Mouse (Mus musculus): ENCODE measurements around the gene Cracr2a.
"Not testable (repeated sequence)": the region's sequence is repeated elsewhere in the genome, so short reads cannot be mapped to it uniquely, and the experiment has no call there.

Gene Cracr2a

DNA sequence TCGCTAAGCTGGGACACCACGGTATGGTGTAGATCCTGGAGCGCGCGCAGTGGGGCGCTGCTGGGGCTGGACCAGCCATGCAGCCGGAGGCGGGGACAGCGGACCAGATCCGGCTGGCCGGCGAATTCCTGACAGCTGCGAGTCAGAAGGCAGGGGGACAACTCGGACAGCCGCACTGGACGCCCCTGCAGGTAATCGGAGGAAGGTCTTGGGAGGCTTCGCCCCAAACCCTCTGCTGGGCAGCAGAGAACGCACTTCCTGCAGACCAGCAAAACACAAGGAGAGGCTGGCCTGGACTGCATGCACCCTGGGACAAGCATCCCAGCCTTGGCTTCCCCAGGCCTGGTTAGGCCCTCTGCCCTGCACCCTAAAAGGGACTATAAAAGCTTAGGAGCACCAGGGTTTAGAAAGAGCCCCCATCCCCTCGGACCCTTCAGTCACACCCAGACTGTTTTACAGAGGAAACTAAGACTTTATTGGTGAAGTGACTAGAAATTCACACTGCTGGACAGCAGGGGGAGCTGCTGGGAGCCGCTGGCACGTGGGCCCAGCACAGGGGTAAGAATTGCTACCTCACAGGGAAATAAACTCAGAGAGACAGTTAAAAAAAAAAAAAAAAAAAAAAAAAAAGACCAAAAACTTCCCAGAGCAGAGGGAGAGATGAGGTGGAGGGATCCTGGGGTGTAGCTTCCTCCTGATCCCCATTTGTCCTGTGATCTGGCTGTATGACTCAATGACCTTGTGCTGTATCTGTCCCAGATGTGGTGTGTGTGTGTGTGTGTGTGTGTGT, at the start of gene Cracr2a:
Gene Cracr2a, plus strand, starts transcription at position 108 of the 790 bp plus-strand sequence.
- peak; percentile 51 for DNase-seq (ENCODE audit: low read depth)

DNA sequence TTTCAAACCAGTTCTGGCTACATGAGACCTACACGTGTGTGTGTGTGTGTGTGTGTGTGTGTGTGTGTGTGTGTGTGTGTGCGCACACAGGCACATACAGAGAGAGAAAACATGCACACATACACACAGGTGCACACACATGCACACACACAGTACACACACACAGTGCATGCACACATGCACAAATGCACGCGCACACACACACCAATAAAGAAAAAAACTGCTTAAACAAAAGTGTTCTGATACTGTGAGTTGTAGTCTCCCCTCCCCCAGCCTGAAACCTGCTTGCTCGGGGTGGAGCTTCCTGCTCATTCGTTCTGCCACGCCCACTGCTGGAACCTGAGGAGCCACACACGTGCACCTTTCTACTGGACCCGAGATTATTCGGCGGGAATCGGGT, 47.4 kb upstream of the Cracr2a start:
- DNase-seq (ENCODE audit: low read depth), result not testable (repeated sequence)

DNA sequence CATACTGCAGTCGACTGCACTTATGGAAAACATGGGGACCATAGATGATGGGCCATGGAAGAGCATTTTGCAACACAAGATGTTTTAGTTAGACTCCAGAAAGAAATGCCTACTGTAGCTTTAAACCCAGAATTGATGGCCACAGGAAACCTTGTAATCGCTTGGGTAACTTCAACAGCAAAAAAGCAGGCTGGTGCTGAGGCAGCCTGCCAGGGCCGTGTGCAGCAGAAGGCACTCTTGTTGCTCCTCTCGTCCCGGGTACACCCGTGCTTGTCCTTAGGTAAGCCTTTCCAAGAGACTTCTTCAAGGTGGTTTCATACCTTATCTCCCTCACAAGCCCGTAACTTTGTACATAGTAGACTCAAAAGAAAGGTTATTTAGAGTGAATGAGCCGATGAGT, 40.0 kb upstream of the Cracr2a start:
- DNase-seq (ENCODE audit: low read depth), result no peak

GRCm38 (mm10) chr6:127522326-127522725, 38.8 kb upstream of the Cracr2a start:
- no peak for DNase-seq (ENCODE audit: low read depth)

DNA sequence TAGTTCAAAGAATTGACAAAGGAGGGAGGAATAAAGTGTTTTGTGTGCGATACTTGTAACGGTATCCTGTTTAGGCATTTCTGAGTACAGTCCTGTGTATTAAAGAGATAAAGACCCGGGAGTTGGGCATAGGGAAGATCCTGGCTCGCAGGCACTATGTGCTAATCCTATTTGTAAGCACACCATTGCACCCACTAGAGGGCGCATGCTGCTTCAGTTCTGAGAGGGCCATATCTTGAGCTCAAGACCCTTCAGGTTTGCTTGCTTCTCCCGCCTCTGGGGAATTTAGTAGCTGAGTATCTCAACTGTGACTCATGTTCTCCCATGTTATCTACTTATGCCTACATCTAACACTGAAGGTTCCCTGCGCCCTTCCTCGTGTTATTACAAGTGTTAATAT, 36.7 kb upstream of the Cracr2a start:
- DNase-seq (ENCODE audit: low read depth), result peak; percentile 51

GRCm38 (mm10) chr6:127528625-127529024, 32.5 kb upstream of the Cracr2a start:
- DNase-seq (ENCODE audit: low read depth), result no peak

- DNase-seq (ENCODE audit: low read depth), result no peak
Observed at GRCm38 (mm10) chr6:127529451-127529850, 31.7 kb upstream of the Cracr2a start.

DNA sequence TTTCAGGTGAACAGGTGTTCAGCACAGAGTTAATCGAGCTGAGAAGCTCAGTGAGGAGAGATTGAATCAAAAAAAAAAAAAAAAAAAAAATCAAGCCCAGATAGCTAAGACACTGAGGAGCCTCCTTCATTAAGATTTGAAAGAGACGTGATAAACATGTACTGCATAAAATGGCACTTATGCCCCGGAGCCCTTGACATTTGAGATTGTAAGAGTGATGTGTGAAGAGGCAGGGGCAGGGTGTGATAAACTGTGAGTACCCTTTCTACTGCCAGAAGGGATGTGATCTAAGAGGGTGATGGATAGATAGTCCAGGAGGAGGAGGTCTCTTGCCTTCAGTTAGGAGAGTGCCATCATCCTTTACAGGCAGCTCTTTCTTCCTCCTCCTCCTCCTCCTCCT, 30.9 kb upstream of the Cracr2a start:
- no peak for DNase-seq (ENCODE audit: low read depth)

GRCm38 (mm10) chr6:127531412-127532205, 29.5 kb upstream of the Cracr2a start:
- no peak for DNase-seq (ENCODE audit: low read depth)

- DNase-seq (ENCODE audit: low read depth), result no peak
Observed at GRCm38 (mm10) chr6:127532304-127532703, 28.8 kb upstream of the Cracr2a start.

DNA sequence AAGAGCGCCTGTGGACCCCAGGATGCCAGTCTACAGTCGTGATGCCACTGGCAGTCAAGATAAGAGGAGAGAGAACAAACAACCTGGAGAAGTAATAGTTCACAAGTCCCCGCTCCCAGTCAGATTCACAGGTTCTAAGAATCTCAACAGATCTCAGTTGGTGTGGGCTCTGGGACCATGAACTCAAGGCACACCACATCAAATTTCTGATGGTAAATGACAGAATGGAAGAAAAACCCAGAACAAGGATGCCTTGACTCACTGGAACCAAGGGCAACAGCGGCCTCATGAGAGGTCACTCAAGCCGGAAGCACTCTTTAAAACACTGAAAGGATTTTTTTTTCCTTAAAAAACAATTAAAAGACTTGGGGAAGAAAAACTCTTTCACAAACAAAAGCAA, 27.4 kb upstream of the Cracr2a start:
- DNase-seq (ENCODE audit: low read depth), result no peak

DNA sequence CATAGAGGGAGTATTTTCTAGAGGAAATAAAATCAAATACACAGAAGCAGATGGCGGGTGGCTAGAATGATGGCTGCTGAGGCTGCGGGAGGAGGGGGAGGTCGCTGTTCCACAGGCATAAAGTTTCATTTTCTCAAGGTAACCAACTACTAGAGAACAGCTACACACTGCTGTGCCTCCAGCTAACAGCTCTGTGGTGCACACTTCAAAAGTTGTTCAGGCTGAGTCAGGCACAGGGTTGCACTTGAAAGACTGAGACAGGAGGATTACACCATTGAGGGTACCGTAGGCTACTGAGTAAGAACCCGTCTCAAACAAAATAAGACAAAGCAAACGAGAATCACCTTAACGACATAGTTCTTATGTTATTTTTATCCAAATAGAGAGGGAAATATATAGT, 24.1 kb upstream of the Cracr2a start:
- no peak for DNase-seq (ENCODE audit: low read depth)

- DNase-seq (ENCODE audit: low read depth), result no peak
Observed at GRCm38 (mm10) chr6:127538118-127538517, 23.0 kb upstream of the Cracr2a start.

- DNase-seq (ENCODE audit: low read depth), result no peak
Observed at GRCm38 (mm10) chr6:127539226-127539625, 21.9 kb upstream of the Cracr2a start.

DNA sequence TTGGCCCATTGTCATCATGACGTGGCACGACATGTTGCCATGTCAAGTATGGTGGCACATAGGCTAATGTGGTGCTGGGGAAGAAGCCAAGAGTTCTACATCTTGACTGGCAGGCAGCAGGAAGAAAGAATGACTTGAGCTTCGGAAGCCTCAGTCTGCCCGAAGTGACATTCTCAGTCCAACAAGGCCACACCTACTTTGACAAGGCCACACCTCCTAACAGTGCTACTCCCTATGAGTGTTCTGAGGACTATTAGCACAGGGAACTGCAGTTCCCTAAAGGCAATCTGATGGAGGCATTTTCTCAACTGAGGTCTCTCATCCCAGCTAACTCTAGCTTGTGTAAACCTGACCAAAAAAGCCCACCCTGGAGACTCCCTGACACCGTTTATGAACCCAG, 21.5 kb upstream of the Cracr2a start:
- DNase-seq (ENCODE audit: low read depth), result no peak

- no peak for DNase-seq (ENCODE audit: low read depth)
Observed at GRCm38 (mm10) chr6:127540517-127540916, 20.6 kb upstream of the Cracr2a start.

DNA sequence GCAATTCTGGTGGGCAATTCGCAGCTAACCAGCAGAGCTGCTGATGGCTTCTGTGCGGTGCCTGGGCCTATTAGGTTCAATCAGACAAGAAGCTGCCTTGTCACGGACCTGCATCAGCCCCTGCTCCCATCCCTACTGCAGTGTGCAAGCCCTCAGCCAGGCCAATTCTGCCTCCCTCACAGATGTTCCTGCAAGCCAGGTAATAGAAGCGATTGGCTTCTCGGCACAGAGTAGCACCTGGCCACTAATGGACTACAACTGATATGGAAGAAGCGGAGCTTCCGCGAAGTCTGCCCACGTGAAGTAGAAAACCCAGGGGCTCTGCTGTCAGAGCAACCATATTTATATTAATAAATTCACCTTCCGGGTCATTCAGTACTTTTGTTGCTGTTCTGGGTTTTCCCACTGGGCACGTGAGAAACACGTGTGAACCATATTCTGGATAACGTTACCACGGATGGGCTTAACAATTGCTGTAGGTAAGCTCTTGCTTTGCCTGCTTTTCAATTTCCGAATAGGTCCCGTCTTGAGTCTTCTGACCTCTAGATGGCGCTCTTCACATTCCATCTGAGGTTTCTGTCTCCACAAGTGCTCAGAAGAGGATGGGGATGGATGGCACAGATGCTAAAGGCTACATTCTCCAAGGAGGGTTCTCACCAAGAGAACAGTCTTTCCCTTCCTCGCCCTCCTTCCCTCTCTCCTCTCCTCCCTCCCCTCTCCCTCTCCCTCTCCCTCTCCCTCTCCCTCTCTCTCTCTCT, 19.3 kb upstream of the Cracr2a start:
- peak; percentile 54 for DNase-seq (ENCODE audit: low read depth)

DNA sequence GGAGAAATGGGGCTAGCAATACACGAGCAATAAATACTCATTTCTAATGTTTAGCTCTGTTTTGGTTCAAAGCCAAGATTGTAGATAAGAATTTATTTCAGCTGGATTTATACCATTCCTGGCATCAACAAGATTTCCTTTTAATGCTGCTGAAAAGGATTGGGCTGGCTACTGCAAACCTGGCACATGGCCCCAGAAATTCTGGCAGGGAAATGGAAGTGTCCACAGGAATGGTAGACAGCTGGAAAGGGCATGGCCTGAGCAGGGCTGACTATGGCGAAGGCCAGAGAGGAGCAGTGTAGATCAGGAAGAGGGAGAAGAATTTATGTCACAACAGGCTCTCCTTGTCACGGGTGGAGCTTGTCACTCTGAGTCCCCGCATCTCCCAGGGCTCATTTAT, 14.5 kb upstream of the Cracr2a start:
- no peak for DNase-seq (ENCODE audit: low read depth)

- no peak for DNase-seq (ENCODE audit: low read depth)
Observed at GRCm38 (mm10) chr6:127552940-127553339, 8.2 kb upstream of the Cracr2a start.

GRCm38 (mm10) chr6:127555553-127555952, 5.6 kb upstream of the Cracr2a start:
- no peak for DNase-seq (ENCODE audit: low read depth)

DNA sequence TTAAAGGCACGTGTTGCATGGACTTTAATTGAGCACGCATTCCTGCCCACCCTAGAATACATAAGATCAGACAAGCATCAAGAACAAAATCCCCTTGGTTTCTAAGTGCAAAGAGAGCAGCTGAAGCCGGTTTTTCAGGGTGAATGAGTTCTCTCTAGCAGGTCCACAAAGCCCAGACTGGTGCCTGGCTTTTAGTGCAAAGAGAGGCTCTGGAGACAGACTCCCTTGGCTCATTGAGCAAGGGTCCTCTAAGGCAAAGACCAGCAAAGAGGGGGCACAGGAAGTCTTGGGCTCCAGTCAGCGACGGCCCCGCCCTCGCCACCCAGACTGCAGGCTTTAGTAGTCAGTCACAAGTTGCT, 287 bp upstream of the Cracr2a start:
- no peak for DNase-seq (ENCODE audit: low read depth)

DNA sequence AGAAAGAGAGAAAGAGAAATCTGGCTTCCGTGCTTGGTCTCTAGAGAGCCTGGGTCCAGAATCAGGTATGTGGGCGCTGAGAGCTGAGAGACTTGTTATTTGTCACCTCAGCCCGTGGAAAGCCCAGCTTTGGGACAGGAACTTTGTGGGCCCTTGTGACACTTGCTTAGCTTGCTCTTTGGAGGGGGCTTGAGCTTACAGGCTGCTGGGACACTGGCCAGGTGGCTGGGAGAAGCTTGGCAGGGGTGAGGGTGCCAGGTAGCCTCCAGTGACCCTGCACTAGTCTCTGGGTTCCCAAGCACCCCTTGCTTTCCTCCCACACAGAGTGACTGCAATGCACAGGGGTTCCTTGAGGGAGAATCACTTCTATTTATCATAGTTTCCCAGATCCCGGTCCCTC, 2.4 kb downstream of the Cracr2a start:
- DNase-seq (ENCODE audit: low read depth), result no peak

All from c-Kit-positive CD71-positive TER-119-negative erythroid progenitor cells, embryonic 14.5 days (primary cell).